Mouse (Mus musculus): ENCODE measurements around the gene Sec13.
A peak's percentile ranks its signal among the peaks of the same experiment; 100 is the strongest.

GRCm38 (mm10) chr6:113686551-113687125, 53.9 kb downstream of the Sec13 start:
- TF ChIP-seq CTCF (IDR thresholded peaks at IDR 0.05; ENCODE audit: low read depth, low read length) (no peak), POLR2A (IDR thresholded peaks at IDR 0.05; ENCODE audit: insufficient read depth, low read length) (no peak), EP300 (IDR thresholded peaks at IDR 0.05; ENCODE audit: insufficient read depth, low read depth, low read length) (peak; percentile 80; the same call in 1 of the 2 replicates)
